Mouse (Mus musculus) cerebellum, adult 2 months (tissue): ENCODE data around the gene Capn10. TPM values are rescaled to one million over a fixed set of nuclear protein-coding genes. Genes with fewer than 3 reads are reported as not detected.

Source experiments
- DNase-seq, 2 experiments: peaks; one replicate each; pipeline ENCODE4 v3.0.0; 2021
- H3K27ac ChIP-seq: fragments of 200-500 bp; 2 replicates; pipeline ENCODE4 v1.5.1; 2012; ENCODE audit warnings: low read length, control low read depth, inconsistent platforms; ENCODE audit not compliant: insufficient read depth
- H3K27me3 ChIP-seq: fragments of 200-500 bp; 2 replicates; pipeline ENCODE4 v1.6.1; 2012; ENCODE audit warnings: inconsistent platforms, mild to moderate bottlenecking, low read length, moderate library complexity; ENCODE audit not compliant: control insufficient read depth, insufficient read depth
- H3K4me1 ChIP-seq: fragments of 200-500 bp; 2 replicates; pipeline ENCODE4 v1.6.1; 2011; ENCODE audit warnings: low read length; ENCODE audit not compliant: control insufficient read depth, insufficient read depth
- H3K4me3 ChIP-seq: fragments of 200-500 bp; replicated peaks from 2 replicates; pipeline ENCODE3; 2011; ENCODE audit warnings: mild to moderate bottlenecking, low read depth, low read length, control low read depth; ENCODE audit not compliant: insufficient read depth
- CTCF ChIP-seq: fragments of 200-500 bp; IDR thresholded peaks from 2 replicates; pipeline ENCODE4 v1.5.1; 2011; ENCODE audit warnings: low read depth, mild to moderate bottlenecking, control low read depth, low read length, moderate library complexity, borderline replicate concordance; ENCODE audit not compliant: insufficient read depth
- POLR2A ChIP-seq: fragments of 200-500 bp; IDR thresholded peaks from 2 replicates; pipeline ENCODE4 v1.6.1; 2011; ENCODE audit warnings: low read length, control low read depth, borderline replicate concordance; ENCODE audit not compliant: insufficient read depth
- WGBS: fragments of 180-500 bp; shearing (Covaris S2); methylation state at CpG from one replicate; pipeline ENCODE4 v1.1.7; 2018; 5-methylcytosine and 5-hydroxymethylcytosine counted together
- polyA plus RNA-seq: library from polyadenylated mRNA; depleted of rRNA; stranded (reverse); fragments of >200 nt; gene quantifications from 2 replicates; pipeline ENCODE4 v1.2.3, GENCODE M21; 2012; rRNA removed

Gene Capn10
- polyA plus RNA-seq = 44.5 and 45.5 TPM in 2 replicates

DNA sequence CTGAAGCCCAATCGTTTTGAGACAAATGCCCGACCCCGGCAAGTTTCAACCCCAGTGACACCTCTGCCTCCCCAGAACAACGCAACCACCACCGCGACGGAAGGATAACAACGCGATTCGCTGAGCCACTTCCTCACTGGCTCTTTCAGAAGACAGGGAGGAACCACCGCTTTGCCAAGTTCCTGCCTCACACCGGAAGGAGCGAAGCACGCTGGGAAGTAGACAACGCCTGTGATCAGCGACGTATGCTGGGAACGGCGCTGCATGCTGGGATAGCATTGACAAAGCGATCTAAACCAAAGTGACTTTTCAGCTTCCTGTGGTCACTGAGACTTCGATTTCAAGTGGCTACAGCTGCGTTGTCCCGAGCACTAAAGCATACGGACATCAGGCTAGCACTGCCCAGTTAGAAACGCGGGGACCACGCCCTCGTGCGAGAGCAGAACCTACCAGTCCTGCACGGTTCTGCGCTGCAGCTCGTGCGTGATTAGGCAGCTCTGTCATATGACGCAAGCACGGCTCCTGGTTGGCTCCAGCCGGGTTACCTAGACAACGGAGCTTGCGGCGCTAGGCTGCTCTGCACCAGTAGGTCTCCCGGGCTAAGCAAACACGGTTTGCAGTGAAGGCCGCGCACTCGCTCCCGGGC, at the start of gene Capn10:
TSS of gene Capn10 (plus strand) at position 195 of the 646 bp plus-strand sequence.
- H3K4me3 ChIP-seq = peak within 1 kb of the TSS; percentile 70
- peak within 1 kb of the TSS; percentile 83 for H3K27ac ChIP-seq
- DNase-seq = peak; percentile 97
- peaks cover 6% of the 10 kb centered on the region for H3K4me1 ChIP-seq
- WGBS = under 1% methylated on average over 45 of the region's 45 CpGs
- no peak; the same call in 1 of the 2 replicates for TF ChIP-seq CTCF
- TF ChIP-seq POLR2A = peak; percentile 85
- H3K27me3 ChIP-seq = no peaks in the 10 kb centered on the region

DNA sequence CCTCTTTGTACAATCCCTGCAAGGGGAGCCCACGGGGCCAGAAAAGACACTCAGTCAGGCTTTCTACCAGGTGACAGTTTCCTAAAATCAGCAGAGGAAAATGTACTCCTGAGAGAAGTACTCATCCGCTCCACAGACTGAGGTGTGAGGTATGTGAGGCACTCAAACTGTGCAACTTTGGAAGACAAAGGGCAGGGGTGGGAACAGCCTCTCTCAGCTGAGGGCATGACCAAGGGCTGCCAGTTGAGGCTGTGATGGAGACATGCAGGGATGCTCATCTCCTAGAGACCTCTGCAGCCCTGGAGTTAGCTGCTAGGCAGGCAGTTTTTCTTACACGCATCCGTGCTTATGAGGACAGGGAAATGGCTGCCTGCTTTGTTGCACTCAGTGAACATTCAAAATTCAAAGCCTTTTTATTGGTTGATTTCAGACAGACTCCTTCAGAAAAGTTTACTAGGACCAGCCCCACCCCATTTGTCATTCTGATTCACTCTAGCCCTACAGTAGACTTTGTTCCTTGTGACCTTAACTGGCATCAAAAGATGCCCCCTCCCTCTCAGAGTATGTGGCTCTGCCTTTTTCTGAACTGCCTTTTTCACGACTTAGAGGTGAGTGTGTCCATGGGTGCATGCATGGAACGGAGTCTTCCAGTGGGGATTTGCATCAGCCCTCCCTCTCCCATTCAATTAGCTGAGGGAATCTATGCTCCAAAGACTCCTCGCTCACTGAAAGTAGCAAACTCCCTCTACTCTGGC, 45.1 kb upstream of the Capn10 start:
- TF ChIP-seq POLR2A = no peak
- TF ChIP-seq CTCF = no peak
- no peaks in the 10 kb centered on the region for H3K4me1 ChIP-seq
- no peaks in the 10 kb centered on the region for H3K27me3 ChIP-seq
- no peak for DNase-seq
- WGBS = 86% methylated on average over 7 of the region's 7 CpGs
- H3K27ac ChIP-seq = no peak overlapping the region
- H3K4me3 ChIP-seq = no peak overlapping the region

DNA sequence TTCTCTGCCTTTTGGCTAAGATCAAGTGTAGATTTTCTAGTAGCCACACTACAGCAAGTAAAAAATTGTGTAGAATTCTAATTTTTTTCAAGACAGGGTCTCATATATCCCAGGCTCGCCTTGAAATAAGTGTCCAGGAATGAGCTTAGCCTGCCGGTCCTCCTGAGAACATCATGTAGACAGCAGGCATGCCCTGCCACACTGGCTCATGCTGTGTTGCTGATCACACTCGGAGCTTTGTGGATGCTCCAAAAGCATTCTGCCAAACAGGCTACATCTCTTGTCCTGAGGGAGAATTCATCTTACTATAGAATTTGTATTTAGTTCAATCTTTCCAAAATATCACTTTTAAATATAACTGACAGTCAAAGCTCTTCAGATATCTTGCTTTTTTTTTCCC, 41.4 kb upstream of the Capn10 start:
- H3K27me3 ChIP-seq = no peaks in the 10 kb centered on the region
- no peak overlapping the region for H3K4me3 ChIP-seq
- DNase-seq = peak; percentile 51 to 69
- no peaks in the 10 kb centered on the region for H3K4me1 ChIP-seq
- WGBS = 5% methylated on average over 3 of the region's 3 CpGs
- no peak overlapping the region for H3K27ac ChIP-seq
- TF ChIP-seq POLR2A = no peak
- no peak for TF ChIP-seq CTCF

DNA sequence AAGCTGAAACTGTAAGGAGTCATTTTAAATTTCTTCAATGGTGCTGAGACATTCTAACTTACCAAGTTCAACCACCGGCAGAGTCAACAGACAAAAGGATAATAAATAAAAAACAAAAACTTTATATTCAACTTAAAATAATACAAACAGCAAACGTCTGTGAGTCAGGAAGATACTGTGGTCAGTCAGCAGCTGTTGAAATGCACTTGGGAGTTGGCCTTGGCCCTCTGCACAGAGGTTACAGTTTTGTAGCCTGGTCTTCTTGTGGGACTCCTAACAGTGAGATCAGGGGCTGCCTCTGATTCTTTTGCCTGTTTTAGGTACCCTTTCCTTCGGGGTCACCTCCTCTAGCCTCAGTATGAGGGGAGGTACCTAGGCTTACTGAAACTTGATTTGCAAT, 40.3 kb upstream of the Capn10 start:
- H3K27ac ChIP-seq = no peak overlapping the region
- H3K4me3 ChIP-seq = no peak overlapping the region
- no peaks in the 10 kb centered on the region for H3K27me3 ChIP-seq
- no peaks in the 10 kb centered on the region for H3K4me1 ChIP-seq
- TF ChIP-seq CTCF = no peak
- TF ChIP-seq POLR2A = no peak
- DNase-seq = no peak
- 95% methylated on average over 3 of the region's 3 CpGs for WGBS

DNA sequence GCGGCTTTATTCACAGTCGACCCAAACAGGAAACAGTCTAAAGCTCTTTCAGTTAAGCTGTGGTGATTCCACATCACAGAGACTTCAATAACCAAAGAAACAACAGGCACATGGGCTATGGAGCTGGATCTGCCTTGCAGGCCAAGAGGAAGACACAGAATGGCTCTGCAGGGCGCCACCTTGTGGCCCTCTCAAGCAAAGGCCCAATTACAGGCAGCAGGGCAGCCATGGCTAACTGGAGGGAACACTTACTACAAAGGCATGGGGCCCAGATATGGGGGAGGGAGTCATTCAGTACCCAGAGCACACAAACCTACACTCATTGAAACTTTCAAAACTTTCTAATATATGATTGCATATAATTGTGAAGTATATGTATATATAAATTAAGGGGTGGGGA, 39.1 kb upstream of the Capn10 start:
- no peak overlapping the region for H3K4me3 ChIP-seq
- TF ChIP-seq CTCF (peak; percentile 96), POLR2A (no peak)
- WGBS = 18% methylated on average over 3 of the region's 3 CpGs
- no peaks in the 10 kb centered on the region for H3K4me1 ChIP-seq
- no peaks in the 10 kb centered on the region for H3K27me3 ChIP-seq
- H3K27ac ChIP-seq = no peak overlapping the region
- peak; percentile 88 to 90 for DNase-seq

DNA sequence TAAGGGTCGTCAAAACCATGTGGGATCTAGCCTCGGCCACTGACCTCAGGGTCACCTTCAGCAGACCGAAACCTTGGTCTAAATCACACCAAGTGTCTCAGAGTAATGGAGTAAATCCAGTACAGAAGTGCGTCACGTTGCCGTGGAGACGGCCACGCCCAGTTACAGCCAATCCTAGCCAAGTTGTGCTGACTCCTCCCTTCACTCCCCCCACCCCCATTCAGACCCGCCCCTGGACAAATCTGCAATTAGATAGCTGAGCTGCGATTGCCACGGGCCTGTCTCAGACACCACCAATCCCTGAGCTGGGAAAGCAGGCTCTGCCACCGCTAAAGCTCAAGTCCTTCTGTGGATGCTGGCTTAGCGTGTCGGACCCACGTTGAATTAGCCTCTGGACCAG, 31.4 kb upstream of the Capn10 start, which contains the start of gene Ankmy1:
TSS of gene Ankmy1 (minus strand) at position 121 of the 400 bp plus-strand sequence.
- no peak for DNase-seq
- TF ChIP-seq CTCF = no peak
- no peak for TF ChIP-seq POLR2A
- Histone ChIP-seq H3K27me3 (no peaks in the 10 kb centered on the region), H3K27ac (no peak within 1 kb of the TSS), H3K4me3 (no peak within 1 kb of the TSS), H3K4me1 (peaks cover 3% of the 10 kb centered on the region)
- WGBS = 17% methylated on average over 15 of the region's 15 CpGs

DNA sequence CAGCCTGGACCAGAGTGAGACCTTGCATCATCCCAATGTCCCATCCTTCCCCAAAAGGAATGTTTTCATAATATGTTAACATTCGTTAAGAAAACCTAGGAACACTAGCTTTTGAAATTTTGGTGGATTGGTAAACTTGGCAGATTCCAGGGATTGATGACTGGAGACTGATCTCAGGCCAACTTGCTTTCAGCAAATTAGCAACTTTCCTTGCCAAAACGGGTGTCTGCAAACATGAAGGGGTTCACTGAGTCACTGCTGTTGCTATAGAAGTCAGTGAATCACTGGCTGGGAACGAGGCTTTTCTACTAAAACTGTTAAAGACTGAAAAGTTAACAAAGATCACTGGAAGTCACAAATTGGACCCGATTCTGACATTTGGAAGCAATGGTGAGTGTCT, 30.5 kb upstream of the Capn10 start:
- DNase-seq = no peak
- Histone ChIP-seq H3K27me3 (no peaks in the 10 kb centered on the region), H3K4me3 (no peak overlapping the region), H3K27ac (no peak overlapping the region), H3K4me1 (peaks cover 6% of the 10 kb centered on the region)
- no peak for TF ChIP-seq CTCF
- no peak for TF ChIP-seq POLR2A
- WGBS = 55% methylated on average over 4 of the region's 4 CpGs

DNA sequence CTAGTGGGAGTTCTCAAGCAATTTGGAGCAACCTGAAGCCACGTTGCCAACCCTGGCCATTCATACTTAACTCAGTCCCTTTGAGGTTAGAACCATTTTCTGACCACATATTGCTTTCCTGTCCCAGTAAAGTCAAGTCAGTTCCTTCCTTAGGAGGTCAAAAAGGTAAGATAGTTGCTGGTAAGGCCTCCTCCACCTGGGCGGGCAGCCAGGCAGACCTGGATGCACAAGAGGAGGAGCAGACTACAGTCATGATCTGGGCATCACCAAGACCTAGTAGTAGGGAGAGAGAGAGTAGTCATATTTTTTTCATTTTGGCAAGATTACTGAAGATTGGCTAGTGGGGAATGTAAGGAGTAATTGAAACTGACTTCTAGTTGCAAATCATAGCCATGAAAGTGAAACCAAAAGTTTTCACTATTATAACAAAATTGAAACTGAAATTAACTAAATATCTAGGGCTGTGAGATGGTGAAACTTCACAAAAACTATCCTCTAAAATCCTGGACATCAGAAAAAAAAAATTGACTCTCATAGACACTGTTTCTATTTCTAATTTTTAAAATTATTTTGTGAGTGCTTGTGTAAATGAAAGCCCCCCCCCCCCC, 28.4 kb upstream of the Capn10 start:
- no peak overlapping the region for H3K27ac ChIP-seq
- H3K27me3 ChIP-seq = no peaks in the 10 kb centered on the region
- no peak for DNase-seq
- no peak overlapping the region for H3K4me3 ChIP-seq
- WGBS = 92% methylated on average over 2 of the region's 2 CpGs
- peaks cover 6% of the 10 kb centered on the region for H3K4me1 ChIP-seq
- TF ChIP-seq POLR2A = no peak
- no peak for TF ChIP-seq CTCF
